Mouse (Mus musculus) ES-Bruce4 (cell line): ENCODE measurements around the gene Traf1.

Experiments used
- CTCF ChIP-seq: IDR thresholded peaks from one replicate; pipeline ENCODE4 v1.8.1; 2011; ENCODE audit warnings: low read depth, low read length
- EP300 ChIP-seq: IDR thresholded peaks from 2 replicates; pipeline ENCODE4 v1.6.1; 2011; ENCODE audit warnings: low read depth, low read length; ENCODE audit not compliant: insufficient read depth
- POLR2A ChIP-seq: IDR thresholded peaks from one replicate; pipeline ENCODE4 v1.8.1; 2011; ENCODE audit warnings: low read length; ENCODE audit not compliant: insufficient read depth

DNA sequence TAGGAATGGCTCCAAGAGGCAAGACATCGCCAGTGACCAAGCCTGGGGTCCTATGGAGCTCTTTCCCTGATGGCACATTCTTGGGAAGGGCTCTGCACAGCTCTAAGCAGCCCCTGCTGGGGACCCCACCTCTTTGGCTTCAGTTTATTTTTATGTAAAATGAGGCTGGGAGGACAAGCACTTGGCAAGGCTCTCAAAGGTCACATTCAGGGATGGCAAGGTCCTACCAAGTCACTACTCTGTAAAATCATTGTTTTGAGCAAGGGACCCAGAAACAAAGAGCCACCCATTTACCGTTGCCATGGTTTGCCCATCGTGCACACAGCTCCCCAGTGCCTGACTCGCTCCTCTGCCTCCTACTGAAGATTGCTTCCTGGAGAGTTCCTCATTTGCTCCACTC lies 15.5 kb downstream of the Traf1 start:
- TF ChIP-seq CTCF = no peak
- TF ChIP-seq POLR2A = no peak
- TF ChIP-seq EP300 = 0 out of 2 replicates have a peak, but pooled peaks have one; percentile 44
